Mouse (Mus musculus) ES-E14 (cell line): ENCODE data around the gene Rps25.

ENCODE experiments used
- HCFC1 ChIP-seq: IDR thresholded peaks from 2 replicates; pipeline ENCODE4 v1.6.1; 2012; ENCODE audit warnings: low read length, inconsistent platforms, borderline replicate concordance; ENCODE audit not compliant: insufficient read depth
- ZC3H11A ChIP-seq: IDR thresholded peaks from 2 replicates; pipeline ENCODE4 v1.6.1; 2012; ENCODE audit warnings: low read depth, mild to moderate bottlenecking, inconsistent platforms, low read length, borderline replicate concordance

DNA sequence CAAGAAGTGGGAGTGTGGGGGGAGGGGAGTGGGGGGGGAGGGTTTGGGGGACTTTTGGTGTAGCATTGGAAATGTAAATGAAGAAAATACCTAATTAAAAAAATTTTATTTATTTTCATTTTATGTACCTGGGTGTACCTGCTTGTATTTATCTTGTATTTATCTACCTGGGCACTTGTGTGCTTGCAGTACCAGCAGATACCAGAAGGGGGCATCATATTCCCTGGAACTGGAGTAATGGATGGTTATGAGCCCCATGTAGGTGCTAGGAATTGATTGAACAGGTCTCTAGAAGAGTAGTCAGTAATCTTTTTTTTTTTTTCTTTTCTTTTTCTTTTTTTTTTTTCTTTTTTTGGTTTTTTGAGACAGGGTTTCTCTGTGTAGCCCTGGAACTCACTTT lies 43.4 kb downstream of the Rps25 start:
- TF ChIP-seq HCFC1 (no peak), ZC3H11A (peak; percentile 5; the same call in 1 of the 2 replicates)
